In genomic region chr6:5080094-5080493, GRCm38 (mm10) we compare ENCODE assay signal across 21 mouse cellular contexts.
DNase-seq lines count a peak whose midpoint lies in the region; ATAC-seq and TF ChIP-seq lines count a peak whose summit lies in the region.
"Had no signal": no experiment of that assay in that cellular context is flagged by ENCODE, and none has a peak within 500 bp of the region (broad histone marks: within the 10 kb centered on the region; RNA-seq: fewer than 3 reads in every experiment).

No protein-coding gene starts in this region.

- peaks cover 5% of the 10 kb centered on the region for H3K4me1 ChIP-seq in heart, embryonic 10.5 days
- H3K4me1 ChIP-seq in midbrain, embryonic 11.5 days (ENCODE audit: control insufficient read depth, insufficient read depth, low read length), result peaks cover 16% of the 10 kb centered on the region
- no peaks in the 10 kb centered on the region; the same call in 1 of the 2 replicates for H3K4me1 ChIP-seq in midbrain, postnatal 0 days (ENCODE audit: insufficient read depth, low read length)
- H3K4me1 ChIP-seq in embryonic facial prominence, embryonic 14.5 days (ENCODE audit: control insufficient read depth, insufficient read depth, low read length), result peaks cover 20% of the 10 kb centered on the region
- H3K4me1 ChIP-seq in midbrain, embryonic 16.5 days (ENCODE audit: control insufficient read depth, insufficient read depth, low read length), result no peaks in the 10 kb centered on the region; the same call in 1 of the 2 replicates

- 0 out of 2 replicates have a peak, but pooled peaks cover 7% of the 10 kb centered on the region for H3K36me3 ChIP-seq in heart, embryonic 10.5 days
- no peaks in the 10 kb centered on the region for H3K36me3 ChIP-seq in midbrain, embryonic 11.5 days (ENCODE audit: control insufficient read depth, insufficient read depth, low read length)
- 0 out of 2 replicates have a peak, but pooled peaks cover 3% of the 10 kb centered on the region for H3K36me3 ChIP-seq in midbrain, postnatal 0 days (ENCODE audit: insufficient read depth, low read length)
- no peaks in the 10 kb centered on the region for H3K36me3 ChIP-seq in embryonic facial prominence, embryonic 14.5 days (ENCODE audit: control insufficient read depth, insufficient read depth, low read length)
- H3K36me3 ChIP-seq in midbrain, embryonic 16.5 days (ENCODE audit: control insufficient read depth, insufficient read depth, low read length), result no peaks in the 10 kb centered on the region
- H3K36me3 ChIP-seq: limb, embryonic 15.5 days; liver, embryonic 15.5 days had no signal

- no peak overlapping the region for H3K4me2 ChIP-seq in midbrain, embryonic 11.5 days
- no peak overlapping the region for H3K4me2 ChIP-seq in midbrain, postnatal 0 days (ENCODE audit: low read depth, low read length, poor library complexity, severe bottlenecking)
- no peak overlapping the region for H3K4me2 ChIP-seq in embryonic facial prominence, embryonic 14.5 days (ENCODE audit: low read depth, low read length)
- H3K4me2 ChIP-seq in midbrain, embryonic 16.5 days (ENCODE audit: low read length), result no peak overlapping the region
- H3K4me2 ChIP-seq: limb, embryonic 15.5 days; liver, embryonic 15.5 days; neural tube, embryonic 13.5 days had no signal

- H3K9ac ChIP-seq in midbrain, embryonic 11.5 days (ENCODE audit: low read length), result no peak overlapping the region
- no peak overlapping the region for H3K9ac ChIP-seq in midbrain, postnatal 0 days (replicated peaks; ENCODE audit: low read length, poor library complexity, severe bottlenecking)
- H3K9ac ChIP-seq in embryonic facial prominence, embryonic 14.5 days (ENCODE audit: low read depth, low read length), result no peak overlapping the region
- H3K9ac ChIP-seq in midbrain, embryonic 16.5 days (ENCODE audit: low read depth, low read length), result no peak overlapping the region
- H3K9ac ChIP-seq: limb, embryonic 15.5 days; liver, embryonic 15.5 days; neural tube, embryonic 13.5 days had no signal

- ATAC-seq in midbrain, embryonic 11.5 days (ENCODE audit: low FRiP score), result peak; percentile 72; the same call in 1 of the 2 replicates
- ATAC-seq in midbrain, postnatal 0 days (ENCODE audit: low FRiP score), result no peak
- no peak for ATAC-seq in embryonic facial prominence, embryonic 14.5 days (ENCODE audit: low read depth)
- peak; percentile 68; the same call in 1 of the 2 replicates for ATAC-seq in midbrain, embryonic 16.5 days
- ATAC-seq: hindbrain, embryonic 16.5 days had no signal

- no peaks in the 10 kb centered on the region for H3K27me3 ChIP-seq in heart, embryonic 10.5 days (ENCODE audit: insufficient read depth, poor library complexity, severe bottlenecking)
- H3K27me3 ChIP-seq in midbrain, embryonic 11.5 days (ENCODE audit: control insufficient read depth, insufficient read depth, low read length), result no peaks in the 10 kb centered on the region
- no peaks in the 10 kb centered on the region for H3K27me3 ChIP-seq in midbrain, postnatal 0 days (ENCODE audit: insufficient read depth, low read length)
- no peaks in the 10 kb centered on the region for H3K27me3 ChIP-seq in embryonic facial prominence, embryonic 14.5 days (replicated peaks; ENCODE audit: control insufficient read depth, insufficient read depth, low read length)
- H3K27me3 ChIP-seq in midbrain, embryonic 16.5 days (ENCODE audit: control insufficient read depth, insufficient read depth, low read depth, low read length), result no peaks in the 10 kb centered on the region
- H3K27me3 ChIP-seq: limb, embryonic 15.5 days; liver, embryonic 15.5 days; neural tube, embryonic 13.5 days had no signal

- H3K9me3 ChIP-seq in heart, embryonic 10.5 days, result no peaks in the 10 kb centered on the region
- H3K9me3 ChIP-seq in midbrain, embryonic 11.5 days (ENCODE audit: control insufficient read depth, low read length), result no peaks in the 10 kb centered on the region
- H3K9me3 ChIP-seq in midbrain, postnatal 0 days (ENCODE audit: low read length), result no peaks in the 10 kb centered on the region
- H3K9me3 ChIP-seq in embryonic facial prominence, embryonic 14.5 days (ENCODE audit: control insufficient read depth, low read length), result no peaks in the 10 kb centered on the region
- no peaks in the 10 kb centered on the region for H3K9me3 ChIP-seq in midbrain, embryonic 16.5 days (replicated peaks; ENCODE audit: control insufficient read depth, low read length, poor library complexity, severe bottlenecking)
- H3K9me3 ChIP-seq: limb, embryonic 15.5 days; liver, embryonic 15.5 days; neural tube, embryonic 13.5 days had no signal

- intact Hi-C loops in heart, postnatal 14 days (cut with DNase I), result no loop called here

- no peak for DNase-seq in heart, embryonic 10.5 days (ENCODE audit: low spot score)
- DNase-seq in heart, postnatal 14 days, result no peak
- DNase-seq in midbrain, embryonic 11.5 days (ENCODE audit: low spot score, missing footprints), result peak; percentile 88
- no peak for DNase-seq in midbrain, postnatal 0 days (ENCODE audit: low spot score)
- DNase-seq in embryonic facial prominence, embryonic 14.5 days (ENCODE audit: low spot score), result no peak
- no peak for DNase-seq in adrenal gland, postnatal 10 days
- DNase-seq: adrenal gland, adult 8-10 months; cerebellum, adult 11-12 months; cerebellum, postnatal 14 days; gastrocnemius, postnatal 10 days; heart, adult 18-20 months; kidney, adult 18-20 months; thymus, postnatal 36 days had no signal

- H3K27ac ChIP-seq in heart, embryonic 10.5 days, result peak overlapping the region; percentile 53
- H3K27ac ChIP-seq in midbrain, embryonic 11.5 days (ENCODE audit: low read depth, low read length), result no peak overlapping the region
- H3K27ac ChIP-seq in midbrain, postnatal 0 days (ENCODE audit: low read depth, low read length), result no peak overlapping the region
- H3K27ac ChIP-seq in embryonic facial prominence, embryonic 14.5 days (replicated peaks; ENCODE audit: low read depth, low read length), result peak overlapping the region; percentile 69; the same call in 1 of the 2 replicates
- no peak overlapping the region for H3K27ac ChIP-seq in midbrain, embryonic 16.5 days (ENCODE audit: low read length)
- H3K27ac ChIP-seq: kidney, postnatal 0 days; liver, embryonic 15.5 days; macrophage; neural tube, embryonic 13.5 days had no signal

- no peak for TF ChIP-seq CTCF in midbrain, postnatal 0 days (IDR thresholded peaks at IDR 0.05)

- WGBS in heart, embryonic 10.5 days, result 88% methylated on average over 5 of the region's 5 CpGs
- 37% methylated on average over 5 of the region's 5 CpGs for WGBS in midbrain, embryonic 11.5 days
- WGBS in midbrain, postnatal 0 days, result 38% methylated on average over 5 of the region's 5 CpGs
- WGBS in embryonic facial prominence, embryonic 14.5 days, result 73% methylated on average over 5 of the region's 5 CpGs
- 25% methylated on average over 5 of the region's 5 CpGs for WGBS in midbrain, embryonic 16.5 days

- no peak overlapping the region for H3K4me3 ChIP-seq in heart, embryonic 10.5 days
- no peak overlapping the region for H3K4me3 ChIP-seq in midbrain, embryonic 11.5 days (ENCODE audit: low read depth, low read length)
- H3K4me3 ChIP-seq in midbrain, postnatal 0 days (ENCODE audit: low read depth, low read length), result no peak overlapping the region
- no peak overlapping the region for H3K4me3 ChIP-seq in embryonic facial prominence, embryonic 14.5 days (ENCODE audit: low read depth, low read length)
- no peak overlapping the region for H3K4me3 ChIP-seq in midbrain, embryonic 16.5 days (ENCODE audit: low read depth, low read length)
- H3K4me3 ChIP-seq: erythroblast, embryonic 14.5 days; limb, embryonic 15.5 days; liver, embryonic 15.5 days; neural tube, embryonic 13.5 days had no signal

Comparison
In these comparisons a context has a peak if more than half of its experiments do, and no peak if none do; other contexts are left out.
1. ATAC-seq: peak in midbrain, embryonic 11.5 days (single experiment) and midbrain, embryonic 16.5 days (single experiment); none in midbrain, postnatal 0 days (single experiment) and embryonic facial prominence, embryonic 14.5 days (single experiment).
2. H3K27ac ChIP-seq: peak in heart, embryonic 10.5 days (single experiment) and embryonic facial prominence, embryonic 14.5 days (single experiment); none in midbrain, embryonic 11.5 days (single experiment), midbrain, postnatal 0 days (single experiment) and midbrain, embryonic 16.5 days (single experiment).